Comparison of ENCODE assay signal across 25 mouse cellular contexts in the genomic region with DNA sequence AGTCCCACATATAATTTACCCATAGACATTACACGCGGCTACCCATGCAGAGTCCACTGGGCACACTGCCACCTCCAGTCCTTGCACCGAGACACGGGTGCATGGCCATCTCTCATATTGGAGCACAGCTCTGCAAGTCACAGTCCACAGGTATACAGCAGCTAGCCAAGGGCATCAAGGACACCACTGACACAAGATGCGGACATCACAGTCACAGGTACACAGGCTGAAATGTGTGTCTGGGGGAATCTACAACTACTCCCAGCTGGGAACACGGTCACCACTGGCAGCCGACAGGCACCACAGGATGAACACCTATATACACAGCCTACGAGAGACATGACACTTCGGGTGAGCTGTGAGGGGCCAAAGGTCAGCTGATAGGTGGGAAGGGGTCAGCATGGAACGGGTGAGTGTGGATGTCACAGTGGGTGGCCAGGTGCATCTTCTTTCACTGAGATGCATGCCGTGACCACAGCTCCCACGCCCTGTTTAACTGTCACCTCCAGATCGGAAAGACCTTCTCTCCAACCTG. TPM values are rescaled to one million over a fixed set of nuclear protein-coding genes. Genes with fewer than 3 reads are reported as not detected.
"Had no signal": no experiment of that assay in that cellular context is flagged by ENCODE, and none has a peak within 500 bp of the region (broad histone marks: within the 10 kb centered on the region; RNA-seq: fewer than 3 reads in every experiment).

No protein-coding gene starts in this region.

- H3K9me3 ChIP-seq: limb, embryonic 10.5 days; limb, embryonic 13.5 days; midbrain, embryonic 12.5 days; neural tube, embryonic 13.5 days had no signal

- DNase-seq: kidney, adult 2 months; kidney, postnatal 25 days; layer of hippocampus, adult 9-11 months; liver, postnatal 0 days; lung, embryonic 14.5 days; lung, postnatal 10 days; lung, postnatal 36 days; right cerebral cortex, adult 18-20 months; thymus, adult 18-20 months; thymus, postnatal 36 days had no signal

- H3K27ac ChIP-seq: kidney, postnatal 0 days; layer of hippocampus, adult 2 months; limb, embryonic 10.5 days; limb, embryonic 13.5 days; liver, embryonic 14.5 days; midbrain, embryonic 12.5 days; neural tube, embryonic 13.5 days had no signal

- H3K9ac ChIP-seq: limb, embryonic 13.5 days; liver, embryonic 14.5 days; liver, postnatal 0 days; lung, embryonic 14.5 days; midbrain, embryonic 12.5 days; neural tube, embryonic 13.5 days had no signal

- H3K4me1 ChIP-seq: limb, embryonic 13.5 days; midbrain, embryonic 12.5 days; neural tube, embryonic 13.5 days had no signal

- H3K27me3 ChIP-seq: limb, embryonic 13.5 days; midbrain, embryonic 12.5 days; neural tube, embryonic 13.5 days had no signal

- ATAC-seq: intestine, postnatal 0 days; liver, postnatal 0 days; midbrain, embryonic 16.5 days had no signal

- H3K4me2 ChIP-seq: limb, embryonic 13.5 days; lung, embryonic 14.5 days; midbrain, embryonic 12.5 days; neural tube, embryonic 13.5 days had no signal

- H3K4me3 ChIP-seq: layer of hippocampus, adult 2 months; limb, embryonic 10.5 days; limb, embryonic 13.5 days; midbrain, embryonic 12.5 days; myocyte; neural tube, embryonic 13.5 days had no signal

RNA-seq across cellular contexts. Expression of gene S100b, which starts 46.3 kb away (rescaled TPM):
- total RNA-seq: megakaryocyte progenitor cell, adult 5-6 weeks; megakaryocyte-erythroid progenitor cell, adult 5-6 weeks; monocyte, adult 5-6 weeks; neutrophil, adult 5-6 weeks had no signal
- polyA plus RNA-seq: limb, embryonic 10.5 days; liver, adult 2 months; lung, embryonic 14.5 days had no signal
